Mouse (Mus musculus): ENCODE results near the gene Znrf1. TPM values are rescaled to one million over a fixed set of nuclear protein-coding genes. Genes with fewer than 3 reads are reported as not detected.

The Znrf1 gene
- polyA plus RNA-seq, 1 experiment = 36.6 TPM

DNA sequence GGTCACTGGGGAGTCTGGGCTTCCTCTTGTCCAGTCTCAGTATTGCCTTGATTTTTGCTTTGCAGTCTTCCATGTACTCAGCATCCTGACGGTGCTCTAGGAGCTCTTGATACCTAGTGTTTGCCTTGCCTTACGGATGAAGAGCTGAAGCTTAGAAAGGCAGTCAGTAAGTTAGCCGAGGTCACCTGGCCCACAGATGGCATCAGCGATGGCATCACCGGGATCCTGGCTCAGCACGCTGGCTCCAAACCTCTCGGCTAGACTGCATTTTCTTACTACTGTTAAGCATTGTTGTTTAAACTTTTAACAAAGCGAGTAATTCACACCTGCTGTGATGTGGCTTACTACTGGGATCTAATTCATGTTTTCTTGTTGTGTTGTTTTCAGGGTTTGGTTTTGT is 22.5 kb upstream of the Znrf1 start:
- peaks cover 12% of the 10 kb centered on the region for H3K79me3 ChIP-seq (ENCODE audit: low read depth)
- no peak for TF ChIP-seq CTCF (IDR thresholded peaks at IDR 0.05; ENCODE audit: control insufficient read depth, insufficient read depth, insufficient read length)
- TF ChIP-seq USF1 (IDR thresholded peaks at IDR 0.05; ENCODE audit: low read depth) = no peak
- TF ChIP-seq MAX (IDR thresholded peaks at IDR 0.05) = no peak
- no peak for TF ChIP-seq CEBPB (IDR thresholded peaks at IDR 0.05; ENCODE audit: low read depth)
- TF ChIP-seq MYOD1 (IDR thresholded peaks at IDR 0.05; ENCODE audit: control insufficient read depth, insufficient read length, low read depth) = no peak
- TF ChIP-seq FOSL1 (IDR thresholded peaks at IDR 0.05; ENCODE audit: insufficient read depth, low read length, poor library complexity, severe bottlenecking) = no peak
- TF ChIP-seq MYOG (IDR thresholded peaks at IDR 0.05; ENCODE audit: control insufficient read depth, extremely low read depth, insufficient read length) = no peak
- peaks cover 50% of the 10 kb centered on the region for H3K79me2 ChIP-seq (ENCODE audit: control insufficient read depth, insufficient read depth)
- H3ac ChIP-seq (ENCODE audit: control insufficient read depth, insufficient read length, low read depth) = no peak overlapping the region
- H3K36me3 ChIP-seq (ENCODE audit: control insufficient read depth, insufficient read depth) = no peaks in the 10 kb centered on the region
- no peak overlapping the region for H3K4me3 ChIP-seq (ENCODE audit: insufficient read depth, poor library complexity, severe bottlenecking)
- H3K27me3 ChIP-seq (ENCODE audit: control insufficient read depth, insufficient read depth, insufficient read length) = no peaks in the 10 kb centered on the region

DNA sequence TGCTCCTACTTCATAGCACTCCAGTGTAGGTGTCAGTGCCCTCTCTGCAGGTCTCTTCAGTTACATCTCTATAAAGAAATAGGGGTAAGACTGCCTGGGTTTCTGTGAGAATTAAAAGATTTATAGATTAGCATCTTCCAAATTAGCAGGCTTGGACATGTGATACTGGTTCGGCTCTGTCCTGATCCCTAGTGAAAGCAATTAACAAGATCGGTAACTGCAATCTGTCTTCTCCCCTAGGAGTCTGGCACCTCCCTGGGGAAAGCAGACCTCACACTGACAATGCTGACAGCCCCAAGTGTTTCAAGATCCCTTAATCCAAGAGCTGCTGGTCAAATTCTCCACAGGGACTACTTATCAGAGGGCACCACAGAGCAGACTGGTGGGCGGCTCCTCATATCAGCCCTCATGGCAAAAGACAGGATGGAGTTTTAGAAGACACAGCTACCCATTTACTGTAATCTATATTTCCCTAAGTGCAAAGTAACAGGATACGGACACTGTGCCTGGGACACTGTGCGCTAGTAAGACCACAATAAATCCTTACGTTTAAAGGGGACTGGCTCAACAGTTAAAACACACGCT is 19.4 kb upstream of the Znrf1 start:
- TF ChIP-seq MYOG (IDR thresholded peaks at IDR 0.05; ENCODE audit: control insufficient read depth, extremely low read depth, insufficient read length) (no peak), FOSL1 (IDR thresholded peaks at IDR 0.05; ENCODE audit: insufficient read depth, low read length, poor library complexity, severe bottlenecking) (no peak), CTCF (IDR thresholded peaks at IDR 0.05; ENCODE audit: control insufficient read depth, insufficient read depth, insufficient read length) (no peak), CEBPB (IDR thresholded peaks at IDR 0.05; ENCODE audit: low read depth) (no peak)
- Histone ChIP-seq H3K79me3 (ENCODE audit: low read depth) (peaks cover 18% of the 10 kb centered on the region), H3ac (ENCODE audit: control insufficient read depth, insufficient read length, low read depth) (no peak overlapping the region), H3K36me3 (ENCODE audit: control insufficient read depth, insufficient read depth) (no peaks in the 10 kb centered on the region), H3K27me3 (ENCODE audit: control insufficient read depth, insufficient read depth, insufficient read length) (no peaks in the 10 kb centered on the region), H3K79me2 (ENCODE audit: control insufficient read depth, insufficient read depth) (peaks cover 69% of the 10 kb centered on the region), H3K4me3 (ENCODE audit: insufficient read depth, poor library complexity, severe bottlenecking) (no peak overlapping the region)

DNA sequence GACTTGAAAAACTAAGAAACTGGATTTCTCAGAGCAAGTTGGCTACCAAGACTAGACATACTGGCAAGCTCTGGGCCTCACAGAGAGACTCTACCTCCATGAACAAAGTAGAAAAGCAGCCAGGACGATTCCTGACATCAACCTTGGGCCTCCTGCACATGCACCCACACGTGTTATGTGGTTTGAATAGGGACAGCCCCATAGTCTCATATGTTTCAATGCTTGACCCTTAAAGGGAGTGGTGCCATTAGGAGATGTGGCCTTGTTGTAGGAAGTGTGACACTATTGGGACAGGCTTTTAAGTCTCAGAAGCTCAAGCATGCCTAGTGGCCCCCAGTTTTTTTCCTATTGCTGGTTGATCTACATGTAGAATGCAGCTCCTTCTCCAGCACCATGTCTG is 18.4 kb upstream of the Znrf1 start:
- TF ChIP-seq MYOD1 (IDR thresholded peaks at IDR 0.05; ENCODE audit: control insufficient read depth, insufficient read length, low read depth) (no peak), MAX (IDR thresholded peaks at IDR 0.05) (no peak), CEBPB (IDR thresholded peaks at IDR 0.05; ENCODE audit: low read depth) (no peak), FOSL1 (IDR thresholded peaks at IDR 0.05; ENCODE audit: insufficient read depth, low read length, poor library complexity, severe bottlenecking) (no peak), MYOG (IDR thresholded peaks at IDR 0.05; ENCODE audit: control insufficient read depth, extremely low read depth, insufficient read length) (no peak), CTCF (IDR thresholded peaks at IDR 0.05; ENCODE audit: control insufficient read depth, insufficient read depth, insufficient read length) (no peak), USF1 (IDR thresholded peaks at IDR 0.05; ENCODE audit: low read depth) (no peak)
- Histone ChIP-seq H3K79me2 (ENCODE audit: control insufficient read depth, insufficient read depth) (peaks cover 66% of the 10 kb centered on the region), H3ac (ENCODE audit: control insufficient read depth, insufficient read length, low read depth) (no peak overlapping the region), H3K4me3 (ENCODE audit: insufficient read depth, poor library complexity, severe bottlenecking) (no peak overlapping the region), H3K79me3 (ENCODE audit: low read depth) (peaks cover 19% of the 10 kb centered on the region), H3K36me3 (ENCODE audit: control insufficient read depth, insufficient read depth) (no peaks in the 10 kb centered on the region), H3K27me3 (ENCODE audit: control insufficient read depth, insufficient read depth, insufficient read length) (no peaks in the 10 kb centered on the region)

DNA sequence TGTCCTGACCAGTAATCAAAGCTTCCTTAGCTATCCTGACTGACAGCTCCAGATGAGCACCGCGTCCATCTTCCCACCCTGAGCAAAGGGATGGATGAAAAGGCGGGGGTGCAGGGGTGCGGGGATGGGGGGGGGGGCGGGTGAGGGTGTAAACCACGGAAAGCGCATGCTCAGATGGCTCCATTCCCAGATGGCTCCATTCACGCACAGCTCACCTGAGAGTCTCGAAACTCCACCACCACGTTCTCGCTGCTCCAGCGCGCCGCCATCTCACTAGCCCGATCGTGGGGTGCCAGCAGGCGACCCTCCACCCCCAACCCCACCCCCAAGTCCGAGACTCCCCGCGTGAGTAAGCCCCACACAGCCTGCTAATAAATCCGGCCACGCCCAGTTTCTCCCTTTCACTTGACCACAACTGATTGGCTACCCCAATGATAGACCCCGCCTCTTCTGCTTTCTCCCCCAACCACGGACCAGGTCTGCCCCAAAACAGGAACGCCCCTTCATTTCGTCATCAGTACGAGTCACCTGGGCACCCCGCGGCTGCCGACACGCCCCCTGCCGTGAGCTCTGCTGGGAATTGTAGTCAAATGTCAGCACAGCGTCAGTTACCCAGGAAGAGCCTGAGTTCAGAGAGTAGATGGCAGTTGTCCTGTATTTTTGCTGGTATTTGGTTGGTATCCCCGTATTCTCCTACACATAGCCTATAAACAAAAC is 14.0 kb upstream of the Znrf1 start, which contains the start of gene Wdr59:
Gene Wdr59, minus strand, starts transcription at position 380 of the 717 bp plus-strand sequence.
- H3K79me3 ChIP-seq (ENCODE audit: low read depth) = peaks cover 13% of the 10 kb centered on the region
- no peak for TF ChIP-seq FOSL1 (IDR thresholded peaks at IDR 0.05; ENCODE audit: insufficient read depth, low read length, poor library complexity, severe bottlenecking)
- TF ChIP-seq MAX (IDR thresholded peaks at IDR 0.05) = no peak
- peak; percentile 26 for TF ChIP-seq CEBPB (IDR thresholded peaks at IDR 0.05; ENCODE audit: low read depth)
- peak; percentile 63 for TF ChIP-seq USF1 (IDR thresholded peaks at IDR 0.05; ENCODE audit: low read depth)
- no peaks in the 10 kb centered on the region for H3K36me3 ChIP-seq (ENCODE audit: control insufficient read depth, insufficient read depth)
- H3K79me2 ChIP-seq (ENCODE audit: control insufficient read depth, insufficient read depth) = peaks cover 44% of the 10 kb centered on the region
- H3ac ChIP-seq (ENCODE audit: control insufficient read depth, insufficient read length, low read depth) = peak within 1 kb of the TSS; percentile 48
- no peaks in the 10 kb centered on the region for H3K27me3 ChIP-seq (ENCODE audit: control insufficient read depth, insufficient read depth, insufficient read length)
- peak within 1 kb of the TSS; percentile 51 for H3K4me3 ChIP-seq (ENCODE audit: insufficient read depth, poor library complexity, severe bottlenecking)

DNA sequence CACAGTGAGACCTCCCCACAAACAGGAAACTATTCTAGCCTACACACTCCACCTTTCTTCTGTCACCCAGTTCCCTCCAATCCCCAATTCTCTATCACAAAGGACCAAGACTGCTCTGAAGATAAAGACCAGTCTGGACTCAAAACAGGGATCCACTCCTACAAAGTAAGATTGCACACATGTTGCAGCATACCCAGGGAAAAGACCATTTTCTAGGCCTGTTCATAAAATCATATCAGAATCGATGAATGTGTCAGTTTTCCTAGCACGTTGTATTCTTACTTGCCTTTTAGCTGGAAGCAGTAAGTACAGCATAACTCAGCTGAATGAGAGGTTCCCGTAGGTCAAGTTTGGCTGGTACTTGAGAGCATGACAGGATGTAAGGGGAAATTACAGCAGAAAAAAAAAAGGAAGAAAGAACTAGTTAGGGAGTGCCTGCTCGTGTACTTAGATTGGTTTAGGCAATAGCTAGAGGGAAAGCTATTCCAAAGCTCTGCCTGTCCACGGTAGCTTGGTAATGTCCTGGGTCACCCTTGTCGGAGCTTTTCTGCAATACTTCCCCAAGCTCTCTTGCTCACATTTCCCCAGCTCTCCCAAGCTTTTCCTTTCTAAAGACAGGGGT is 9.4 kb upstream of the Znrf1 start:
- H3K79me2 ChIP-seq (ENCODE audit: control insufficient read depth, insufficient read depth) = peaks cover 2% of the 10 kb centered on the region
- no peaks in the 10 kb centered on the region for H3K27me3 ChIP-seq (ENCODE audit: control insufficient read depth, insufficient read depth, insufficient read length)
- H3K79me3 ChIP-seq (ENCODE audit: low read depth) = peaks cover 1% of the 10 kb centered on the region
- no peak overlapping the region for H3ac ChIP-seq (ENCODE audit: control insufficient read depth, insufficient read length, low read depth)
- no peak for TF ChIP-seq CEBPB (IDR thresholded peaks at IDR 0.05; ENCODE audit: low read depth)
- TF ChIP-seq MYOD1 (IDR thresholded peaks at IDR 0.05; ENCODE audit: control insufficient read depth, insufficient read length, low read depth) = no peak
- no peak for TF ChIP-seq USF1 (IDR thresholded peaks at IDR 0.05; ENCODE audit: low read depth)
- TF ChIP-seq FOSL1 (IDR thresholded peaks at IDR 0.05; ENCODE audit: insufficient read depth, low read length, poor library complexity, severe bottlenecking) = no peak
- no peak for TF ChIP-seq MAX (IDR thresholded peaks at IDR 0.05)
- TF ChIP-seq MYOG (IDR thresholded peaks at IDR 0.05; ENCODE audit: control insufficient read depth, extremely low read depth, insufficient read length) = no peak
- TF ChIP-seq CTCF (IDR thresholded peaks at IDR 0.05; ENCODE audit: control insufficient read depth, insufficient read depth, insufficient read length) = no peak
- H3K4me3 ChIP-seq (ENCODE audit: insufficient read depth, poor library complexity, severe bottlenecking) = no peak overlapping the region
- H3K36me3 ChIP-seq (ENCODE audit: control insufficient read depth, insufficient read depth) = no peaks in the 10 kb centered on the region

Measured in C2C12 (cell line).